Mouse (Mus musculus) hindlimb bud, embryonic 11.5 days (tissue): ENCODE data around the gene Ptrh2.
"Not testable (repeated sequence)": the region's sequence is repeated elsewhere in the genome, so short reads cannot be mapped to it uniquely, and the experiment has no call there.

ENCODE experiments used
- DNase-seq: peaks from one replicate; pipeline ENCODE4 v3.0.0-alpha.2; 2012; ENCODE audit warnings: low read depth, low spot score; ENCODE audit errors: extremely low spot score

Ptrh2 gene

GRCm38 (mm10) chr11:86725607-86726006 lies 41.8 kb downstream of the Ptrh2 start:
- DNase-seq: no peak

DNA sequence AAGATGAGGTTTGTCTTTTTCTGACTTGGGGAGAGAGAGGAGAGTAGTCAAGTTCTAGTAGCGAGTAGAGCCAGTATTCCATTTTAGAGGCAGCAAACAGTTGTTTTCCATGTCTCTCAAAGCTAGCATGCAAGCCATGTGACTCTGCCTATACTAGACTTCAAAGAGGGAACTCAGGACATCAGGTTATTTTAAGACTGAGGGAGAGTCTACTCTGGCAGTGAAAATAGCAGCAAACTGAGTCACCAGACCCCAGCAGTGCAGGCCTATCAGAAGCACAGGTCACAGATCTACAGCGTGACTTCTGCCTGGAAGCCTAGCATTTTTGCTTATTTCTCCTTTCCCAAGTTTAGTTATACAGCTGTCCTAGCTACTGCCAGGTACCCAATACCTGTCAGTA lies 47.7 kb downstream of the Ptrh2 start:
- no peak for DNase-seq

DNA sequence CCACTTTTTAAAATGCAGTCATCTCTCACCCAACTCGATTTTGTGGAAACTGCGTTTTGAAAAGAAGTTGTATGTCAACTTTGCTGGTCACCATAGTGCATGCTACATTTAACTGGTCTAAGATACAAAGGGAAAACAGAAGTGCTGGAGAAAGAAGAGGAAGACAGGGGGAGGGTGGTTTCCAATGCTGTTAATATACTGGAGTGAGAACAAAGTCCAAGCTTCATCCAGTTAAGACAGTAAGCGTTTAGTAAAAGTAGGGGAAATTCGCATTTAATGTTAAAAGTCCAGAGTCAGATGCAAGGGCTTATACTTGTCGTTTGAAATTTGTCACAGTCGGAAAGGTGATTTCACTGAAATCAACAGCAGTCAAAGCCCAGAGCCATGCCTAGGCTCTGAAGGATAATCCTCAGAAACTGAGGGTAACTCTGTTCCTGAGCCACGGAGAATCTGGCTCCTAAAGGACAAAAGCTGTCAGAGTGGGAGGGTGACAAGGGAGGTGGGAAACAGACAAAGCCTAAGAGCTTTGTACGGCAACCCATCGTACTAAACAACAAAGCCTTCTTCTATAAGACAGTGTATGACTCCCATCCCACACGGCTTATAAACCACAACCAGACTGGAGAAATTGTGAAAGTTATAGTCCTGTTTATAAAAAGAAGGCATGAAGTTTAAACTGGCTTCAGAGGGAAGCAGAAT lies 50.6 kb downstream of the Ptrh2 start:
- no peak for DNase-seq

DNA sequence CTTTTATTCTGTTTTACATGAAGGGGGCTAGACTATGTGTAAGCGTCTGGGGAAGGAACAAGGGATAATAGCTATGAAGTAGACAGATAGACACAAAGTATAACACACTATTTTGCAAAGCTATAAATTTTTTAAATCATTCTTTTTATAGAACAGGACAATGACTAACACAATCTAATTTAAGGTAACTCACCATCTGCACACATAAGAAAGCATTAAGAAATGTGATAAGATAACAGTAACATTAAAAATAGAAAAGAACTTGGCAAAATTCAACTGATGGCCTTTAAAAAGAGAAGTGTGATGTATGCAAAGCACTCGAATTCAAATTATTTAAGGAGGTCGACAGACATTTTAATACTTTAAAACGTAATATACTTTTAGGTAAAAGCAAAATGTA lies 51.2 kb downstream of the Ptrh2 start:
- no peak for DNase-seq

GRCm38 (mm10) chr11:86737301-86738000 lies 53.7 kb downstream of the Ptrh2 start:
- no peak for DNase-seq

- DNase-seq: not testable (repeated sequence)
These were observed 54.5 kb downstream of the Ptrh2 start for GRCm38 (mm10) chr11:86738308-86738707.

DNA sequence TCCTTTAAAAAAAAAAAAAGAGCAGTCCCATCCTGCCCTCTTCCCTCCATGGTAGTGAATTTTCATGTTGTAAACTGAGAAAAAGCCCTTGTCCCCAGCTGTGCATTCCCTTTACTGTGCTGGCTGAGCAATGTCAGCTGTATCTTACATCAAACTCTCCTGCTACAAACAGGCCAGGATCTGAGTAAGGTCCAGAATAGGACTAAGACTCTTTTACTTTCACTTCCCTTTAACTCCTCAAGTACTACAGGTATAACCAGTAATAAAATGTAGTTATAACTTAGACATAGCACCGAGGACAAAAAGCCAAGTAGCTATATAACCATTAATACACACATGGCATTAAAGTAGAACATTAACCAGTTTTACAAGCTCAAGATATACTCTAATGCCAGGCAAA lies 55.2 kb downstream of the Ptrh2 start:
- no peak for DNase-seq

DNA sequence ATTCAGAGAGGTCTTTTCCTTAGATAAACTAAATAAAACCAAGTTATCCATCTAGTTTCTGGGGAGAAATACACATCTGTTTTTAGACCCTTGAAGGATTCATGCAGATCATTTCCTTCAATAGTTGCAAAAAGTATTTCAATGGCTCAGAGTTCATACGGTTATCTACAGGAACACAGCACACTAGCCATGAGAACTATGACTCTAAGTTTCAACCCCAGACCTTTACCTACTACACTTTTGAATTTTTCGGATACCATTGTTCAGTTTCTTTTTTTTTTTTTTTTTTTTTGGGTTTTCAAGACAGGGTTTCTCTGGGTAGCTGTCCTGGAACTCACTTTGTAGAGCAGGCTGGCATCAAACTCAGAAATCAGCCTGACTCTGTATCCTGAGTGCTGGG lies 55.7 kb downstream of the Ptrh2 start:
- DNase-seq: no peak

DNA sequence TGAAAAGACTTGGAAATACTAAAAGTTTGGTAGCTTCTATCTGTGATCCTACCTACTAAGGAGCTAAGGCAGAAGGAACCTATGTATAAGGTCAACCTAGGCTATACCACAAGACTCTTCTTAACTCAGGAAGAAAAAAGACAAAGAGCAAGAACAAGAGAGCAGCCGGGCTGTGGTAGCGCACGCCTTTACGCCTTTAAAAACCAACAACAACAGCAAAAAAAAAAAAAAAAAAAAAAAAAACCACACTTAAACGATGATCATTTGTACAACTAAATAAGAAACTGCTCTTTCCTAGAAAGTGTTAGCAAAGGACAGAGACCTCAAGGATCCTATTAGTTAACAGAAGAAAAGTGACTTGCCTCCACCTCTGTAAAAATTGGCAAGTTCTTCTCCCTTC lies 57.7 kb downstream of the Ptrh2 start:
- DNase-seq: no peak
